Mouse (Mus musculus) heart, adult 11 months (tissue): ENCODE measurements around the gene Timd4.

Experiments used
- DNase-seq: peaks from one replicate; pipeline ENCODE4 v3.0.0; 2022

Timd4 gene

GRCm38 (mm10) chr11:46810511-46810910 lies at the start of gene Timd4:
Gene Timd4 (plus strand): TSS chr11:46810800.
- peak; percentile 96 for DNase-seq

DNA sequence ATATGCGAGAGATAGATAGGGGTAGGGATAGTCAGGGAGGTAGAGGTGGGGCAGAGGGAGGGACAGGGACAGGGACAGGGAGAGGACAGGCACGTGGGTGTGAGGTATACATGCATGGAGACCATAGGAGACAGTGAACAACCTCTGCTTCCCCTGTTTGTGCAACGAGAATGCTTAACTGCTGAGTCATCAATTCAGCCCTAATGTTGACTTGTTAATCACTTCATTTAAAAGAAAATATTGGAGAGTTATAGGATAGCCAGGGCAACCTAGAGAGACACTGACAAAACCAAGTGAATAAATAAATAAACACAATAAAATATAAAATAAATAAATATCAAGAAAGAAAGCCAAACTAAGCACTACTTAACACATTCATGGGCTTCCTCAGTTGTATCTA lies 33.7 kb upstream of the Timd4 start:
- no peak for DNase-seq

- DNase-seq: no peak
Measured at GRCm38 (mm10) chr11:46779811-46780210, 30.8 kb upstream of the Timd4 start.

GRCm38 (mm10) chr11:46804440-46804839 lies 6.2 kb upstream of the Timd4 start:
- DNase-seq: peak; percentile 92

- no peak for DNase-seq
Measured at GRCm38 (mm10) chr11:46817692-46818091, 7.1 kb downstream of the Timd4 start.

GRCm38 (mm10) chr11:46819930-46820329 lies 9.3 kb downstream of the Timd4 start:
- DNase-seq: peak; percentile 92

DNA sequence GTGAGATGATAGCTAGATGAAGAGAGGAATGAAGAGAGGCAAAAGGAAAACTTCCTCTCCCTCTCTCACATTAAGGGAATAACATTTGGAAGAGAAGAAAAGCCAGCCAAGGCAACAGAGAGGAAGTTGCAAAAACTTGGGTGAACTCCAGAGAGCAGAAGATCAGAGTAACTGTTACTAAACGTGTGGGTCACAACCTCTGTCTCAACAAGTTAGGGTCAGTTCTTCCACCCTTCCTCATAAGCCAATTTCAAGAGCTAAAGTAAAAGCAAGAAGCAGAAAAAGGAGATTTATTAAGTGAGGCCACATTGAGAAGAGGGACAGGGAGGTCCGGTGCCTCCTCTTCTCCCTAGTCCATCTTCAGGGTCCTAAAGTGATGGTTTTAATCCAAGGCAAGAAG lies 19.7 kb downstream of the Timd4 start:
- no peak for DNase-seq

- DNase-seq: no peak
Measured at GRCm38 (mm10) chr11:46835080-46835479, 24.5 kb downstream of the Timd4 start.

DNA sequence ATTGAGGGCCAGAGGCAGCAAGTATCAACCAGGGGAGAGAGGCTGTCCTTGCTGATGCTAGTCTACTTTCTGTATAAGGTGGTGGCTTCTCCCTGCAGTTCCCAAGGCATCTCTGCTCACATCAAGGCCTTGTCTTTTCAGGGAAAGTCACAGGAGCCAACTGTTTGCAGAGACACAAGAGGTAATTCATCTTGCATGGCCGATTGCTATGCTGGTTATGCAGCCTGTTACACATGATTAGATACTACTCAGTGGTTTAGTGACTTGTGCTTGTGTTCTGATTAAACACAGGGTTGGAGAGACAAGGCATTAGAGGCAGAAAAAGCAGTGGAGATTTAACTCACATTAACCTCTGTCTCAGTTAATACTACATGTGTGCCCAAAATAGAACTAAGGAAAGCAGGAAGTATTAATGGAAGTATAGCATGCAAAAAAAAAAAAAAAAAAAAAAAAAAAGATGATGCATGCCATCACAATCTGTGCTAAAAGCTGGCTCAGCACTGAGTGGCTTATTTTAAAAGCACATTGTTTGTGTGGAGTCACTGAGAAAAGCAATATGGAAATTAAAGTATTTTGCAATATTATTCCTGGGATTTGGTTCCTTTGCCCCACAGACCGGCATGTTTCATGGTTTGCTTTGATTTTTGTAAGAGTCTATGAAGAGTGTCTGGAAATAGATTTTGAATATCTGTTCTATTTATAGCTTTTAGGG lies 31.6 kb downstream of the Timd4 start:
- DNase-seq: no peak

- DNase-seq: no peak
Measured at GRCm38 (mm10) chr11:46846661-46847060, 36.1 kb downstream of the Timd4 start.

GRCm38 (mm10) chr11:46847827-46848220 lies 37.2 kb downstream of the Timd4 start:
- DNase-seq: no peak

- DNase-seq: no peak
Measured at GRCm38 (mm10) chr11:46848221-46848971, 37.8 kb downstream of the Timd4 start.

GRCm38 (mm10) chr11:46864809-46865208 lies 54.2 kb downstream of the Timd4 start:
- DNase-seq: no peak

GRCm38 (mm10) chr11:46868594-46868993 lies 58.0 kb downstream of the Timd4 start:
- no peak for DNase-seq

GRCm38 (mm10) chr11:46875774-46876173 lies 65.2 kb downstream of the Timd4 start:
- DNase-seq: peak; percentile 24

DNA sequence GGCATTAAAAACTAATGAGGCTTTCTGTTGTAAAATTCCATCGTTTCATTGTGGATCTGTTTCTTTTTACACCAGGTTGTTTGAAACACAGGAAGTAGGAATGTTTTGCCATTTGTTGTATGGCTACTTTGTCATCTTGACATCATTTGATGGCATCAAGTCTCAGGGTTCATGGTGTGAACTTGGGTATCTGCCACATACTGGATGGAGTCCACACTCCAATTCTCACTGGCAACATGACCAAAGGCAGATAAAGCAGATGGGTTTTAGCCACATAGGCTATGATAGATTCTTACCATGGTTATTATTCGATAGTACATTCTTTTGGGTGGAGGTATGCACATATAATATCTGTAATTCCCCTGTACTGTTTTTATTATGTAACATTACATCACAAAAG lies 71.9 kb downstream of the Timd4 start:
- DNase-seq: peak; percentile 23

GRCm38 (mm10) chr11:46889093-46889492 lies 78.5 kb downstream of the Timd4 start:
- DNase-seq: no peak
